Mouse (Mus musculus) intestine, embryonic 16.5 days (tissue): Measurements from ENCODE around the gene Cinp. TPM values are rescaled to one million over a fixed set of nuclear protein-coding genes. Genes with fewer than 3 reads are reported as not detected.
A peak's percentile ranks its signal among the peaks of the same experiment; 100 is the strongest.

Experiments used
- ATAC-seq: fragments of 200-750 bp; cut with Nextera tagmentation; 2 replicates; pipeline ENCODE4 v1.8.0; 2017; ENCODE audit warnings: moderate TSS enrichment, moderate library complexity
- H3K27ac ChIP-seq: fragments of 300-500 bp; sonication (generic); 2 replicates; pipeline ENCODE4 v1.5.1; 2014; ENCODE audit warnings: mild to moderate bottlenecking, low read length
- H3K27me3 ChIP-seq: fragments of 300-500 bp; sonication (generic); replicated peaks from 2 replicates; pipeline ENCODE4 v1.6.1; 2014; ENCODE audit warnings: low read length, control low read depth, mixed read lengths; ENCODE audit not compliant: control insufficient read depth, insufficient read depth
- H3K36me3 ChIP-seq: fragments of 300-500 bp; sonication (generic); 2 replicates; pipeline ENCODE4 v1.6.1; 2014; ENCODE audit warnings: low read length, control low read depth; ENCODE audit not compliant: control insufficient read depth, insufficient read depth
- H3K4me1 ChIP-seq: fragments of 300-500 bp; sonication (generic); 2 replicates; pipeline ENCODE4 v1.6.1; 2014; ENCODE audit warnings: low read length, control low read depth, mixed read lengths; ENCODE audit not compliant: control insufficient read depth, insufficient read depth
- H3K4me2 ChIP-seq: fragments of 300-500 bp; sonication (generic); 2 replicates; pipeline ENCODE4 v1.6.1; 2014; ENCODE audit warnings: low read depth, low read length, control low read depth
- H3K4me3 ChIP-seq: fragments of 300-500 bp; sonication (generic); 2 replicates; pipeline ENCODE4 v1.5.1; 2014; ENCODE audit warnings: mild to moderate bottlenecking, low read length
- H3K9ac ChIP-seq: fragments of 300-500 bp; sonication (generic); 2 replicates; pipeline ENCODE4 v1.6.1; 2014; ENCODE audit warnings: low read depth, low read length
- H3K9me3 ChIP-seq: fragments of 300-500 bp; sonication (generic); 2 replicates; pipeline ENCODE4 v1.6.1; 2016; ENCODE audit warnings: low read length, control low read depth; ENCODE audit not compliant: control insufficient read depth
- WGBS: fragments of 180-500 bp; shearing (Covaris S2); extraction: QIAGEN DNeasy Blood & Tissue Kit; methylation state at CpG from one replicate; pipeline ENCODE4 v1.1.7; 2014; 5-methylcytosine and 5-hydroxymethylcytosine counted together
- polyA plus RNA-seq: library from polyadenylated mRNA; unstranded; fragments of >200 nt; fragmentation: Nextera tagmentation; extraction: Ambion mirVana; gene quantifications from 2 replicates; pipeline ENCODE4 v1.2.1, GENCODE M21; 2015

The Cinp gene
- 65.0 and 72.7 TPM in 2 replicates for polyA plus RNA-seq

DNA sequence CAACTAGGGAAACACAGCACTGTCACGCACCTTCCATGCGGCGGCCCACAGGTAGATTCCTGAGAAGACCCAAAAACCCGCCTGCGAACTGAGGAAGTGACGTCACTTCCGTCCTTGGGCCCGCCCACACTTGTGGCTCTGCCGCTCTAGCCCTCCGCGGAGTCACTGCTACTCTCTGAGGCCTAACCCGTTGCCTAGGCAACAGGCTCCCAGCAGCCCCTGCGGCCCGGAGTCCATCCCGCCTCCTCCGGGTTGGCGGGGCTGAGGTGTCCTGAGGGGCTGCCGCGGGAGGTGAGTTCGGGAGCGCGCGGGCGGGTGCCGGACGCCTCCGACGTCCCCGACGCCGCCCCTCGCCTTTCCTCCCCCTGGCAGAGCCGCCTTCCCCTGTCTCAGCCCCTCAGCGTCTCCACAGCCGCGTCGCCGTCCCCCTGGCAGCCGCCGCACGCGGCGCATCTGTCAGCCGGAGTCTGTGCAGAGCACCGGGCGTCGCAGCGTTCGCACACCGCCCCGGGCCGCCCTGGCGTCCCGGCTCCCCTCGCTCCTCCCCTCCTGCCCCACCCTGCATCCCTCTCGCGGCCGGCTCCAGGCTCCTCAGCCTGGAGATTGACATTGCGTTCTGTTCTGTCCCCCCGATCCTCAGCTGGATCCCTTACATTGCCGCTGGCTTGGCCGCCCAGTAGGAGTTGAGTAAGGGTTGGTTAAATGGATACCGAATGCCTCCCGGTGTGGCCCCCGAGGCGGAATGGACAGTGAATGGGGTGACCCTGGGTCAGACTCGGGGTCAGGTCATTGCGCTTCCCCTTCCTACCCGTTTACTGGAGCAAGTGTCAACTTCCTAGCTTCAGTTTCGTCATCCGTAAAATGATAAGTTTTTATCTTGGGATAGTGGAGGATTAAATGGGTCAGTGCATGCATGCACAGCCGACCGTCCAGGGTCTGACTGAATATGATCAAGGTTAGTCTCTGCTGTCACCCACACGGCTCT is at the start of gene Cinp, which contains the start of gene Tecpr2:
Cinp (minus strand) TSS at position 110 of the 985 bp plus-strand sequence.
Tecpr2 (plus strand) TSS at position 229 of the 985 bp plus-strand sequence.
- Histone ChIP-seq H3K9me3 (no peaks in the 10 kb centered on the region), H3K27ac (peak within 1 kb of the TSS; percentile 86), H3K4me2 (peak within 1 kb of the TSS; percentile 92), H3K4me1 (peaks cover 17% of the 10 kb centered on the region), H3K4me3 (peak within 1 kb of the TSS; percentile 90), H3K36me3 (no peaks in the 10 kb centered on the region), H3K27me3 (no peaks in the 10 kb centered on the region), H3K9ac (peak within 1 kb of the TSS; percentile 84)
- ATAC-seq = peak; percentile 100
- under 1% methylated on average over 69 of the region's 74 CpGs for WGBS

DNA sequence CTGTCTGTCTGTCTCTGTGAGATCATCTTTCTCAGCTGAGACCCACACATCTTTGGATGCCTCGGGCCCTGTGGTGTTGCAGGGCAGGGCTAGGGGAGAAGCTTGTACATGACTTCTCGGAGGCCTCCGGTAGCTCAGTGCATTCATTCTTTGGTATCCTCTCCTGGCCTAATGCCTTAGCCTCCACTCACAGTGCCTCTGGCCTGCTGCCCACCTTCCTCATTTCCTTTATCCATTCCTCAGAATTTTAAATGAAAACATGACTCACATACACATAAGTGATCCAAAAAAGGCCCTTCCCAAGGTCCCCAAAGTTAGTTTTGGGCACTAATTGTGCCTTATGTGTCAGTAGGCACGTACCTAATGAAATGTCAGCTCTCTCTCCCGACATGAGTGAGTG is 48.6 kb upstream of the Cinp start:
- Histone ChIP-seq H3K4me2 (no peak overlapping the region), H3K4me1 (no peaks in the 10 kb centered on the region), H3K36me3 (0 out of 2 replicates have a peak, but pooled peaks cover 5% of the 10 kb centered on the region), H3K4me3 (no peak overlapping the region), H3K27ac (no peak overlapping the region), H3K9me3 (no peaks in the 10 kb centered on the region), H3K27me3 (no peaks in the 10 kb centered on the region), H3K9ac (no peak overlapping the region)
- 90% methylated on average over 5 of the region's 5 CpGs for WGBS
- ATAC-seq = no peak

DNA sequence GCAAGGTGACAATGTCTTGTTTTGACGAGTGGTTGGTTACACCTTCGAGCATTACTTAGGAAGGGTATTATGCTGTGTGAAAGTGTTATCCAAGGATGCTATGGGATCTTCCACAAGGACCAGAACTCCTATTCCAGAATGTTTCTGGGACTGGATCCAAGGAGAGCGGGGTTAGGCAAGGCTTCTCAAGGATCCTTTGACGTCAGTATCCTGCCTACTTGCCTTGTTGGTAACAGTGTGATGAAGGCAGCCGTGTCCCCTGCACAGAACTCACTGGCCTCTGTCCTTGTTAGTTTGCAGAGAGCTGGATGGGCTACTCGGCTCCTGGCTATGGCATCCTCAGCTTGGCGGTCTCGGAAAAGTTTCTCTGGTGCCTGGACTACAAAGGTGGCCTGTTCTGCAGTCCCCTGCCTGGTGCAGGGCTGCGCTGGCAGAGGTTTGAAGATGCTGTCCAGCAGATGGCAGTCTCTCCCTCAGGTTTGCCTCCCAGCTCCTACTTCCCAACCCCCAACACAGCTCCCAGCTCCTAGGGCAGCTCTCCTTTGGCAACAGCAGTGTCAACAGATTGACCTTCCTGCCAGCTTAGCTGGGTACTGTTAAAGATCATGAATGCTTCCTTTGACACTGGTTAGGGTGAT is 47.2 kb upstream of the Cinp start:
- Histone ChIP-seq H3K36me3 (0 out of 2 replicates have a peak, but pooled peaks cover 5% of the 10 kb centered on the region), H3K27ac (no peak overlapping the region), H3K4me2 (no peak overlapping the region), H3K27me3 (no peaks in the 10 kb centered on the region), H3K9ac (no peak overlapping the region), H3K4me1 (no peaks in the 10 kb centered on the region), H3K9me3 (no peaks in the 10 kb centered on the region), H3K4me3 (no peak overlapping the region)
- ATAC-seq = peak; percentile 93
- 63% methylated on average over 9 of the region's 9 CpGs for WGBS

DNA sequence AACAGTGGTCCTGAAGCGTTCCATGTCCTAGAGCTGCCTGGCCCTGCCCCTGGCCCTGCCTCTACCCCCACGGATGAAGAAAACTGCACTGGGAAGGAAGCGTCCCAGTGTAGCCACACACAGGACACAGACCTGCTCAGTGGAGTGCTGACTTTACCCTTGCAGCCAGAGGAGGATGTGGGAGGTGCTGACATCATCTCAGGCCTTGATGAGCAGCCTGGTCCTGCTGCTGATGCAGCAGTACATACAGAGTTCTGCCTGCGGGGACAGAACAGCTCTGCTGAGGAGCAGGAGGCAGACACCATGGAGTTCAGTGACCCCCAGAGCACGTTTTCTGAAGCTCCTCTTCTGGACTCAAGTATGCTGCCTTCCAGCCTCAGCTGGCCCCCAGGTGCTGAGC is 43.9 kb upstream of the Cinp start:
- H3K9ac ChIP-seq = no peak overlapping the region
- 71% methylated on average over 5 of the region's 5 CpGs for WGBS
- no peak overlapping the region for H3K27ac ChIP-seq
- no peaks in the 10 kb centered on the region for H3K27me3 ChIP-seq
- no peaks in the 10 kb centered on the region for H3K4me1 ChIP-seq
- H3K4me3 ChIP-seq = no peak overlapping the region
- ATAC-seq = no peak
- H3K36me3 ChIP-seq = peaks cover 2% of the 10 kb centered on the region; the same call in 1 of the 2 replicates
- H3K4me2 ChIP-seq = no peak overlapping the region
- no peaks in the 10 kb centered on the region for H3K9me3 ChIP-seq

DNA sequence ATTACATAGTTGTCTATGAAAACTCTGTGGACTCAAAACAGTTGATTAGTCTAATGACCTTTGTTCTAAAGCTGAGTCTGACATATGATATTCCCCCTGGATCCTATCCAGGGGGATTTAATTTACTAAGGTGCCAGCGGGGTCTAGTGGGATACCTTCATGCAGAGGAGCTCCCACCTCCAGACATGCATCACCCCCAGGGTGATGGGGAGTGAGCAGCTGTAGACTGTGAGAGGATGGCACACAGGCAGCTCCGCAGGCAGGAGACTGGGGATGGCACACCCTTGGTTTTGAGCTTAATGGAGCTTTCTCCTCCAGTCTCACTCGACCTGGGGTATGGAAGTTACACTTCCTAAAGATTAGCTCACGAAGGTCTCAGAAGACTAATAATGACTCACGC is 32.6 kb upstream of the Cinp start:
- Histone ChIP-seq H3K27ac (no peak overlapping the region), H3K4me3 (no peak overlapping the region), H3K4me1 (no peaks in the 10 kb centered on the region), H3K9me3 (no peaks in the 10 kb centered on the region), H3K9ac (no peak overlapping the region), H3K27me3 (no peaks in the 10 kb centered on the region), H3K4me2 (no peak overlapping the region), H3K36me3 (no peaks in the 10 kb centered on the region)
- WGBS = 88% methylated on average over 5 of the region's 5 CpGs
- ATAC-seq = no peak

DNA sequence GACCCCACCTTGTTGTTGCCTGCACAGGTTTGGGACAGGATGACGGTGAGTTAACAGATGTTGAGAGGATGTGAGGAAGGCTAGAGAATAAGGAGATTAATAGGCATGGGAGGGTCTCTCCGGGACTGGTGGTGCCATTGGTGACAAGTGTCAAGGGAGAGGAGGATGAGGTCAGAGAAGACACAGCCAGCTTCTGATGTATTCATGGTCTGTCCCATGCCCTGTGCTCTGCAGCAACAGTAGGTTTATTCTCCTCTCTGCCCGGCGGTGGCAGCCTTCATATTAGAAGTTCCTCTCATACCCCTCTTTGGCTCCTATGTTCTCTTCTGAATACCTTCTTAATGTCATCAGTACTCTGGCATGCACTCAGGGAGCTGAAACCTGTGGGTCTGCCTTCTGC is 31.3 kb upstream of the Cinp start:
- no peak for ATAC-seq
- Histone ChIP-seq H3K9ac (no peak overlapping the region), H3K4me3 (no peak overlapping the region), H3K4me2 (no peak overlapping the region), H3K9me3 (no peaks in the 10 kb centered on the region), H3K4me1 (no peaks in the 10 kb centered on the region), H3K27ac (no peak overlapping the region), H3K36me3 (no peaks in the 10 kb centered on the region; the same call in 1 of the 2 replicates), H3K27me3 (no peaks in the 10 kb centered on the region)
- WGBS = 92% methylated on average over 4 of the region's 4 CpGs

DNA sequence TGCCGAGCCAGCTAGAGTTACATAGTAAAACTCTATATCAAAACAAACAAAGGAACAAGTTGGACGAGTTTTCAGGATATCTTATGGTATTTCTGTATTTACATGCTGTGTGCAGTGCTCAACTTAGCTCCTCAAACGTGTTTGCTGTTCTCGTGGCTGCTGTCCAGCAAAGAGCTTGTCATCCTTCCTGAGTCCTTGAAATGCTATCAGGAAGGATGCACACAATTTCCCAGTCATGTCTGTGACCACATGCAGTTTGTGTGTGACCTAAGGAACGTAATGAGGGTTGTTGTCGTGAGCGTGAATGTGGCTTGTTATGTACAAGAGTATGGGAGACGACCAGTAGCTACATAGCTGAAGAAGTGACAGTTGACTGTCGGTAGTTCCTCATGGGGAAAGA is 26.8 kb upstream of the Cinp start:
- no peak overlapping the region for H3K4me2 ChIP-seq
- no peak overlapping the region for H3K4me3 ChIP-seq
- no peaks in the 10 kb centered on the region for H3K27me3 ChIP-seq
- no peak overlapping the region for H3K27ac ChIP-seq
- H3K36me3 ChIP-seq = no peaks in the 10 kb centered on the region; the same call in 1 of the 2 replicates
- no peaks in the 10 kb centered on the region for H3K9me3 ChIP-seq
- 75% methylated on average over 9 of the region's 9 CpGs for WGBS
- H3K9ac ChIP-seq = no peak overlapping the region
- H3K4me1 ChIP-seq = no peaks in the 10 kb centered on the region
- ATAC-seq = no peak

DNA sequence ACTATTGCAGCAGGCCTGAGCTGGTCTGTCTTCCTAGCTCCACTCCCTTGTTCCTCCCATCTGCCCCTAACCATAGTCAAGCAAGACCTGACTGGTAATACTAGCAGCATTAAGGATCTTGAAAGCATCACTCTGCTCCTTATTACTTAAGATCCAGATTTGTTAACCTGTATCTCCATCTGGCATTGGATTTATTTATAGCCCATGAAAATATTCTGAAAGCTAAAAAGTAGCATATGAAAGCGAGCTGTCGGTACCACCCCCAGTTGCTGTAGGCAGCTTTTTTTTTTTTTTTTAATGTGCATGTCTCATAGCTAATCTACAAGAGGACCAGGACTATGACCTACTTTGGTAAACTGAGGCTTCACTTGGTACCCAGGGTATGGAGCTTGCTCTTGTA is 21.0 kb upstream of the Cinp start:
- Histone ChIP-seq H3K27ac (no peak overlapping the region), H3K4me2 (no peak overlapping the region), H3K4me1 (no peaks in the 10 kb centered on the region), H3K9ac (no peak overlapping the region), H3K27me3 (no peaks in the 10 kb centered on the region), H3K9me3 (no peaks in the 10 kb centered on the region), H3K36me3 (no peaks in the 10 kb centered on the region), H3K4me3 (no peak overlapping the region)
- 98% methylated on average over 2 of the region's 2 CpGs for whole genome bisulfite sequencing
- no peak for ATAC-seq

DNA sequence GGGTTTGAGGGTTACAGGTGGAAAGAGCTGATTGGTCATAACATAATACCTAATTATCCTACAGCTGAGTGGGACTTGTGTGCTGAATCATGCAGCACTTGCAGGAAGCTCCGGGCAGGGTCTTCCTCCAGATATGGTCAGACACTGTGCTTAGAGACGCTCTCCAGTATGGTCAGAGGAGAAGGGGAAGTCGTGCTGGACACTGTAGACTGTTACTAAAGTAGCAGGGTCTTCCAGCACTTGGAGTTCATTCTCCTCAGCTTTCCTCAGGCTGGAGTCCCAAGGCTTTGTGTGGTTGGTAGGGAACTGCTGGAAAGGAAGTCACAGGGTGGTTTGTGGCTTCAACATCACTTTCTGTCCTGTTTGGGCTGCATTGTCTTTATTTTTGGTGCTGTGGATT is 18.9 kb upstream of the Cinp start:
- Histone ChIP-seq H3K9me3 (no peaks in the 10 kb centered on the region), H3K9ac (no peak overlapping the region), H3K27me3 (no peaks in the 10 kb centered on the region), H3K4me1 (no peaks in the 10 kb centered on the region), H3K4me2 (no peak overlapping the region), H3K27ac (no peak overlapping the region), H3K36me3 (no peaks in the 10 kb centered on the region), H3K4me3 (no peak overlapping the region)
- 80% methylated on average over 3 of the region's 3 CpGs for WGBS
- no peak for ATAC-seq
